Mouse (Mus musculus) heart, postnatal 10 days (tissue): ENCODE results near the gene Dhx40. TPM values are rescaled to one million over a fixed set of nuclear protein-coding genes. Genes with fewer than 3 reads are reported as not detected.

Experiments used
- DNase-seq, 2 experiments: peaks; one replicate each; pipeline ENCODE4 v3.0.0; 2021
- intact Hi-C: fragments of 180-260 bp; cut with DNase I; formaldehyde crosslinking; loops from one replicate; pipeline ENCODE4 v1.15.1; 2025
- total RNA-seq, 2 experiments: library from RNA; stranded (reverse); gene quantifications; 2 replicates each; pipeline ENCODE4 v1.2.3; 2021

Gene Dhx40
- 10 to 100 TPM; 19.7 to 21.5 TPM for total RNA-seq

DNA sequence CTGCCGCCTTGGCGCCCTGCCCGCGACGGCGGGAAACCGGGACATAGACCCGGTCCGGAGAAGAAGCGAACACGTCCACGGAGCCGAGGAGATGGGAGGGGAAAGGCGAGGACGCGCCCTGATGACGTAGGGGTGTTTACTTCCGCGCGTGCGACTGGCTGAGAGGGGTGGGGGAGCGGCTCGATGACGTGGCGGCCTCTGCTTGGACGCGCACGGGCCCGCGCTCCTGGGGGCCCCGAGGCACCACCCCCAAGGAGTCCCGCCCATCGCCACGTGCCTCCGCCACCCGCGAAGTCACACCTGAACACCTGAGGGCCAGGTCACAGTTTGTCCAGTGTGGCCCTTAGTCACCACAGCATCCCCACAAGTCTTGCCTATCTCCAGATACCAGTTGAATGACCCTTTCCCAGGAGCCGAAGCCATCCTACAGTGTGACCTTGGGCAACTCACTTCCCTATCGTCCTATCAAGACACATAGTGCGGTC lies at the start of gene Dhx40:
Dhx40 (minus strand) TSS at position 242 of the 485 bp plus-strand sequence.
- intact Hi-C loops, result loop anchor here (2.0 to 5.0 kb wide), 2 partner anchors 29 to 185 kb away; partner anchors contain the start of gene Ypel2
- peak; percentile 93 to 95 for DNase-seq

DNA sequence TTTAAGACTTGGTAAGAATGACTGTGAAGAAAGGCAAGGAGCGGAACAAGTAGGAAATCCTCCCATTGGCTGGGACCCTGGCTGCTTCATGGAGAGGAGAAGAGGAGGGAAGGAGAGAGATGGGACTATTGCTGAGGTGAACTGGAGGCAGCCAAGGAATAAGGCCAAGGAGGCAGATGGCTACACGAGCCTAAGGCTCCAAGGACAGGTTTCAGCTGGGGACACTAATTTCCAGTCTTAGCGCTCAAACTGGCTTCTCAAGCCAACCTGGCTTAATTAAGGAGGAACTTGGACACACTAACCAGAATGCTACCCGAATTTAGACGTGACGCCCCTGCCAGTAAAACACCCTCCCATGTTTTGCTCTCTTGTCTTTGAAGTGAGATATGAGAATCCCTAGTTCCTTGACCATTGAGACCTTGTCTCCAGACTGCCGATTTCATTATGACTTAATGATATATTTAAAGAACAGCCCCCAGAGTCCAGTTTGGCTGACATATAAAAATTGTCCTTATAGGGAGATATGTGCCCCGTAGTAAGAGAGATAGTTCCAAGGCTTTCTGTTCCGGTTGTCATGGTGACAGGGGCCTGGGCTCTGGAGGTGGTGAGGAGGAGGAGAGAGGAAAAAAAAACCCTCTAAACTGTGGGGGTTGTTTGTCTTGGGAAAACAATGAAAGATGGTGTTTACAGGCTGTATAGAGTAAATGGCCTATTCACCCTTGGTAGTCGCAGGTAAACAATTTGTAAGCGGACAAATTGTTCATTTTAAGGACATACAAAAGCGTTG lies 48.3 kb upstream of the Dhx40 start:
- intact Hi-C loops, result no loop called here
- no peak for DNase-seq

DNA sequence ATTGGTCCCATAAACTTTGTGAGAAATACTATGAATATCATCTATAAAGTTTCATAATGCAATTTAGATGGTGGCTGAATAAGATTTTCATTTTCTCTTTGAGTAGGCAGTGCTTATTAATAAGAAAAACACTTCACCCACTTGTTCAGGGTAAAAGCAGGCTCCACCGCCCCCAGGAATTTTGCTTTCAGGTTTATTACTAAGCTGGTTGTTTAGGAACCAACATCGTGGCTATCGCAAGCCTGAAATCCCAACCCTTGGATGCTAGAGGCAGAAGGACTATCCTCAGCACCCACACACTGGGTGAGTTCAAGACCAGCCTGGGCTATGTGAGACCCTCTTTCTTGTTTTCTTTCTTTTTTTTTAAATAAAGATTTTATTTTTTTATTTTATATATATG lies 45.5 kb upstream of the Dhx40 start:
- DNase-seq, result no peak
- intact Hi-C loops, result no loop called here

- intact Hi-C loops, result no loop called here
- DNase-seq, result no peak
Measured at GRCm38 (mm10) chr11:86852534-86853054, 45.0 kb upstream of the Dhx40 start.

- intact Hi-C loops, result no loop called here
- no peak for DNase-seq
Measured at GRCm38 (mm10) chr11:86851714-86852533, 44.4 kb upstream of the Dhx40 start.

- DNase-seq, result no peak
- intact Hi-C loops, result no loop called here
Measured at GRCm38 (mm10) chr11:86851234-86851671, 43.7 kb upstream of the Dhx40 start.

GRCm38 (mm10) chr11:86843831-86844230 lies 36.3 kb upstream of the Dhx40 start:
- DNase-seq, result no peak
- intact Hi-C loops, result no loop called here

GRCm38 (mm10) chr11:86841261-86841660 lies 33.7 kb upstream of the Dhx40 start:
- no peak for DNase-seq
- intact Hi-C loops, result no loop called here

DNA sequence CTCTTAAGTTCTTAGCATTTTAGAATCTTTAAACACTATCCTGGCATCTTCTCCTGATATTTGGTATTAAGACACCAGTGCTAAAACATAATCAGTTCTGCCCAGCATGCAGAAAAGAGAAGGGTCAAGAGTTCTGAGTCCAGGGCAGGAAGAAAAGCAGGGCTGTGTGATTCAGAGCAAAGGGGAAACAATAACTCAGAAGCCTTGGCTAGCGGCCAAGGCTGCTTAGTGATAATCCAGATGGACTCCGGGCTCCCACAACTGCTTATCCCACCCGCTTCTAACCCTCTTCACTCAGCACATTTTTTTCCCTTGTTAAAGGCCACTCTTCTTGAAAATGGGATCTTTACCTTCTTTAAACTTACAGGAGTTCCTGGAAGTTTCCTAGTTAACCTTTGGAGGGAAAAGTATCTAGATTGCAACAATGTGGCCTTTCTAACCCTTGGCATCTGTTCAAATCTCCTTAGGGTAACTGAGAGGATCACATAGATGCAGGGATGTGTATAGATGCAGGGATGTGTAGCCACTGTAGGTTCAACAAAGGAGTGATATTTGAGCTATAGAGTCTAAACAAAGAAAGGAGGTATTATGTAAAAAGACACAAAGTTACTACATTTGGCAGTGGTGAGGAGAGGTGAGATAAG lies 33.1 kb upstream of the Dhx40 start:
- intact Hi-C loops, result no loop called here
- DNase-seq, result peak; percentile 70 to 79

DNA sequence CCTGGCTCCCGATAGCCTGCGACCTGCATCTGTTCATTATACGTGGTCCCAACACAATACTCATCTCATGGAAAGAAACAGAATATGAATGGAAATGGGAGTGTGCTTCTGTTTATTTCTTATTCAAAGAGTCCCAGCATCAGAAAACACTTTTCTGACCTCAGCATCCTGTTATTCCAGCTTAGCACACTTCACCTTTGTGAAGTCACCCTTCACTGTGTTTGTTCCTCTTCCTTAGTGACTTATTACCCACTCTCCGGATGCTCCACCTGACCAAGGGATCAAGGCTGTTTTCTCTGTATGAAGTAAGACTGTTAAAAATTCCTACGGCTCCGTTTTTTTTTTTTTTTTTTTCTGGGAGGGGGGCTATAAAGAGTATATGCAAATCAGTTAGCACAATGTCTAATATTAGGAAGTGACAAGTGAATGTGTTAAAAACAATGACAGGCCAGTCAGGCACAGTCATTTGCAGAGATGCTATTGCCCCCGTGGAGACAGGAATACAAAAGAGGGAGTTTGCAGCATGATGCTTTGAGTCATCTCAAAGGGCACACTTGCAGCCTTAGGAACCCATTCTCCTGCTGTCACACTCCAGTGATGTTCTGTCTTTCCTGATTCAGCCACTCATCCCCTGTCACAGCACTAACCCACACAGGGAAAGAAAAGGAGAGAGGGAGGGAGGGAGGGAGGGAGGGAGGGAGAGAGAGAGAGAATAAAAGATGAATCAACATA lies 32.3 kb upstream of the Dhx40 start:
- intact Hi-C loops, result loop anchor here (5.0 kb wide), 1 partner anchor 83 kb away; the partner anchor contains the start of gene Cltc
- DNase-seq, result no peak

DNA sequence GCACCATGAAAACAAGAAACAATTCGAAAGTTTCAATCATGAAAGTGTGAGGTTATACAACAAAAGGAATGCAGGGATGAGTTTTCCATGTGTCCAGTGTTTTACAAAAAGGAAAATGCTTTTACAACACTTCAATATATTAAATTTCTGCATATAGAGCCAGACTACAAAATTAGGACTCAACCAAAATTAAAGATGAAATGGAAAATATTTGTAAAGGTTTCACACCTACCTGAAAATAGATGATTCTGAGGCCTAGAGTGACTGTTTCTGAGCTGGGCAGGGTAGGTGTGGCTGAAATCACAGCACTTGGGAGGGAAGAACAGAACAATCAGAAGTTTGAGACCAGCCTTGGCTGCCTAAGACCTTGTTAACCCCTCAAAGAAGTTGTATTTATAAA lies 31.2 kb upstream of the Dhx40 start:
- no peak for DNase-seq
- intact Hi-C loops, result loop anchor here (5.0 kb wide), 1 partner anchor 81 kb away; the partner anchor contains the start of gene Cltc

GRCm38 (mm10) chr11:86836366-86836765 lies 28.8 kb upstream of the Dhx40 start:
- intact Hi-C loops, result loop anchor here (2.0 to 5.0 kb wide), 2 partner anchors 30 to 79 kb away; partner anchors contain the start of genes Cltc and Dhx40
- peak; percentile 81 to 85 for DNase-seq

GRCm38 (mm10) chr11:86834628-86835338 lies 27.2 kb upstream of the Dhx40 start:
- intact Hi-C loops, result loop anchor here (5.0 kb wide), 1 partner anchor 77 kb away; the partner anchor contains the start of gene Cltc
- DNase-seq, result no peak

DNA sequence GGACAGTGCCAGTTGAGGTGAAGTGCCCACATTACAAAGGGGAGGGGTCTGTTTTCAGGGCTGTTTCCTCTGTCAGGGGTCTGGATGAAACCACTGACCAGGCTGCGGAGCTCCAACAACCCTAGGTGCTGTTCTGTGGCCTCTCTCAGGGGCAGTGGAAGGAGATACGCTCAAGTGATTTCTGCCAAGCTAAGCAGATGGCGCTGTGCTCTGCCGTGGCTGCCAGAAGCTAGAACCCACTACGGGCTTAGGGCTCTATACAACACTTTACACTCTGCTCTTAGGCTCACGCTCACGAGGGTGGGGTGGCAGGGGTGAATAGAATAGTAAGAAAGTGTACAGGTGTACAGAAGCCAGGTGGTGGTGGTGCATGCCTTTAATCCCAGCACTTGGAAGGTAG lies 26.5 kb upstream of the Dhx40 start:
- DNase-seq, result no peak
- intact Hi-C loops, result no loop called here

GRCm38 (mm10) chr11:86833153-86833552 lies 25.6 kb upstream of the Dhx40 start:
- intact Hi-C loops, result no loop called here
- no peak for DNase-seq

- intact Hi-C loops, result no loop called here
- no peak for DNase-seq
Measured at GRCm38 (mm10) chr11:86828396-86828795, 20.9 kb upstream of the Dhx40 start.

- DNase-seq, result no peak
- intact Hi-C loops, result no loop called here
Measured at GRCm38 (mm10) chr11:86827476-86828245, 20.1 kb upstream of the Dhx40 start.

GRCm38 (mm10) chr11:86824433-86824832 lies 16.9 kb upstream of the Dhx40 start:
- intact Hi-C loops, result no loop called here
- no peak for DNase-seq
